Mouse (Mus musculus): ENCODE results near the gene Sez6l.

GRCm38 (mm10) chr5:112532210-112532609 lies 44.8 kb downstream of the Sez6l start:
- TF ChIP-seq EP300 (IDR thresholded peaks at IDR 0.05; ENCODE audit: low read length): no peak
- TF ChIP-seq CTCF (conservative IDR thresholded peaks at IDR 0.05 in 1 of 2, IDR thresholded peaks at IDR 0.05 in 1 of 2; ENCODE audit: low read depth in 2 of 2, low read length in 2 of 2): no peak
- TF ChIP-seq POLR2A (IDR thresholded peaks at IDR 0.05; ENCODE audit: low read depth, low read length): no peak
- TF ChIP-seq CHD2 (IDR thresholded peaks at IDR 0.05; ENCODE audit: low read length): no peak
